Mouse (Mus musculus): Measurements from ENCODE around the gene Plbd1. TPM values are rescaled to one million over a fixed set of nuclear protein-coding genes. Genes with fewer than 3 reads are reported as not detected.

Gene Plbd1
- 4.0 and 4.9 TPM in 2 replicates for polyA plus RNA-seq (2015; fragmentation: Nextera tagmentation; extraction: Ambion mirVana)

DNA sequence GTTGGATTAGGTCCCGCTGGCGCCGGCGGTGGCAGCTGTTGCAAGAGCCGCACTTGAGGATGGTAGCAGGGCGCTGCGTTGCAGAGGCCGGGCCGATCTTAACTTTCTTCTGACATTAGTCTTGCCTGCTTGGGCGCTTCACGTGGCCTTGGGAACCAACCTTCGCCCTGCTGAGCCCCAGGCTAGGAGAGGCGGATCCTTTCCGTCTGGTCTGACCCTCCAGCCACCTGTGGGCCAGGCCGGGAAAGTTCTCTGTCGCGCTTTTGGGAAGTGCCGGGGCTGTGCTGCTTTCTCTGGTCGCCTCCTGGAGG is at the start of gene Plbd1:
Gene Plbd1, minus strand, starts transcription at position 223 of the 311 bp plus-strand sequence.
- ATAC-seq (ENCODE audit: borderline replicate concordance, extremely low read depth, low FRiP score, low TSS enrichment) = 0 out of 2 replicates have a peak, but pooled peaks have one; percentile 5
- H3K4me1 ChIP-seq = peaks cover 14% of the 10 kb centered on the region
- H3K27me3 ChIP-seq = peaks cover 28% of the 10 kb centered on the region
- H3K9me3 ChIP-seq = no peaks in the 10 kb centered on the region
- peak within 1 kb of the TSS; percentile 35 for H3K4me3 ChIP-seq
- no peak within 1 kb of the TSS for H3K27ac ChIP-seq
- H3K4me2 ChIP-seq = peak within 1 kb of the TSS; percentile 69
- peak within 1 kb of the TSS; percentile 34; the same call in 1 of the 2 replicates for H3K9ac ChIP-seq
- whole genome bisulfite sequencing = under 1% methylated on average over 19 of the region's 19 CpGs
- H3K36me3 ChIP-seq = no peaks in the 10 kb centered on the region

DNA sequence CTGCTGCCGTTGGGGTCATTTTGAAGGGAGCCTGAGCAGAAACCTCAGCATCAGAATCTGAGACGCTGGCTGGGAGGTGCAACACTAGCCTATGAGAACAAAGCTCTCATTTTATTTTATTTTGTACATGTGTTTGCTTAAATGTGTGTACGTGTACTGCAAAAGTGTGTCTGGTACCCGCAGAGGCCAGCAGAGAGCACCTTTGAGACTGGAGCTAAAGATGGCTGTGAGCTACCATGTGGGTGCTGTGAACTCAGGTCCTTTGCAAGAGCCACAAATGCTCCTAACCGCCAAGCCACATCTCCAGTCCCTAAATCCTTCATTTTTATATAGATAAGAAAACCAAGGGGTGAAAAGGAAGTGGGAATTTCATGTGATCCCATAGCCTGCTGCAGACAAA is 48.7 kb upstream of the Plbd1 start:
- no peak for ATAC-seq (ENCODE audit: borderline replicate concordance, extremely low read depth, low FRiP score, low TSS enrichment)
- Histone ChIP-seq H3K27me3 (no peaks in the 10 kb centered on the region), H3K4me2 (no peak overlapping the region), H3K27ac (no peak overlapping the region), H3K4me3 (no peak overlapping the region), H3K36me3 (no peaks in the 10 kb centered on the region), H3K9ac (no peak overlapping the region), H3K4me1 (no peaks in the 10 kb centered on the region), H3K9me3 (no peaks in the 10 kb centered on the region)
- WGBS = 79% methylated on average over 5 of the region's 5 CpGs

DNA sequence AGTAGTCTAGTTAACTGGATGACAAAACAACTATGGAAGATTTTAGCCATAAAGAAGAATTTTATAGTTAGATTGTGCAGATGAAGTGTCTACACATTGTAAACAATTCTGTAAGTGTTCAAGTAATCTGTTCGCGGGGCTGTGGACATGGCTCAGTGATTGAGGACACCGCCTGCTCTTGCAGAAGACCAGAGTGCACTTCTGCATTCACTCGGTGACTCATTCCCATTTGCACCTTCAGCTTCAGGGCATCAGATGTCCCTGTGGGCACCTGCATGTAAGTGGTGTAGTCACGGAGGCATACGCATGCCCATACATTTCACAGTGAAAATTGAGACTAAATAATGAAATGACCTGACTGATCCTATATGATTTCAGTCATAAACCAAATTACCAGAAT is 46.9 kb upstream of the Plbd1 start:
- Histone ChIP-seq H3K36me3 (no peaks in the 10 kb centered on the region), H3K4me3 (no peak overlapping the region), H3K4me1 (no peaks in the 10 kb centered on the region), H3K27ac (no peak overlapping the region), H3K9me3 (no peaks in the 10 kb centered on the region), H3K9ac (no peak overlapping the region), H3K4me2 (no peak overlapping the region), H3K27me3 (no peaks in the 10 kb centered on the region)
- WGBS = 88% methylated on average over 6 of the region's 6 CpGs
- no peak for ATAC-seq (ENCODE audit: borderline replicate concordance, extremely low read depth, low FRiP score, low TSS enrichment)

DNA sequence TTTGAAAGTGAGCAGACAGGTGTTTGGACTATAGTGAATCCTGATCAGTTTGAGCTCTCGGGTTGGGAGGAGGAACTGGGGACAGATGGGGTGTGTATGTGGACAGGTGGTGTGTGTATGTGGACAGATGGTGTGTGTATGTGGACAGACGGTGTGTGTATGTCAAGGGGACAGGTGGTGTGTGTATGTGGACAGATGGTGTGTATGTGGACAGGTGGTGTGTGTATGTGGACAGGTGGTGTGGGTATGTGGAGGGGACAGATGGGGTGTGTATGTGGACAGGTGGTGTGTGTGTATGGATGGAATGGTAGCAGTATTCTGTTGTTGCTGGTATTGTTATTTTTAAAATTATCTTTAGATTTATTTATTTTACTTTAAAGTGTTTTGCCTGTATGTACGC is 40.1 kb upstream of the Plbd1 start:
- WGBS = 71% methylated on average over 3 of the region's 3 CpGs
- Histone ChIP-seq H3K9me3 (no peaks in the 10 kb centered on the region), H3K27me3 (no peaks in the 10 kb centered on the region), H3K4me3 (no peak overlapping the region), H3K27ac (no peak overlapping the region), H3K9ac (no peak overlapping the region), H3K4me2 (no peak overlapping the region), H3K4me1 (no peaks in the 10 kb centered on the region), H3K36me3 (no peaks in the 10 kb centered on the region)
- no peak for ATAC-seq (ENCODE audit: borderline replicate concordance, extremely low read depth, low FRiP score, low TSS enrichment)

DNA sequence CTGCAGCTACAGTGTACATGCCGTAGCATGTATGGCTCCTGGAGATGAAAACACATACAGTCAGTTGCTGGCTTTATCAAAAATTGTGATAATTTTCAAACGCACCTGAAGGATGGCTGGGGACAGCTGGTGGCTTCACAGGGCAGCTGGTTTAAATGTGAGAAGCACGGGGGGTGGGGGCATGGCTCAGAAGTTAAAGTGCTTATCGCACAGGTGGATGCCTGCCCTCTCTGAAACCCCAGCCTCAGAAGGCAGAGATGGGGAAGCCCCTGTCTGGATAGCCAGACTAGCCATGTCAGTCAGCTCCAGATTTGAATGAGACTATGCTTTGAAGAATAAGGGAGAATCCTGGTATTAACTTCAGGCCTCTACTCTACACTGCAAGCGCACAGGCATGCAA is 39.5 kb upstream of the Plbd1 start:
- Histone ChIP-seq H3K4me3 (no peak overlapping the region), H3K9me3 (no peaks in the 10 kb centered on the region), H3K9ac (no peak overlapping the region), H3K27me3 (no peaks in the 10 kb centered on the region), H3K36me3 (no peaks in the 10 kb centered on the region), H3K4me1 (no peaks in the 10 kb centered on the region), H3K27ac (no peak overlapping the region), H3K4me2 (no peak overlapping the region)
- 74% methylated on average over 5 of the region's 5 CpGs for WGBS
- no peak for ATAC-seq (ENCODE audit: borderline replicate concordance, extremely low read depth, low FRiP score, low TSS enrichment)

DNA sequence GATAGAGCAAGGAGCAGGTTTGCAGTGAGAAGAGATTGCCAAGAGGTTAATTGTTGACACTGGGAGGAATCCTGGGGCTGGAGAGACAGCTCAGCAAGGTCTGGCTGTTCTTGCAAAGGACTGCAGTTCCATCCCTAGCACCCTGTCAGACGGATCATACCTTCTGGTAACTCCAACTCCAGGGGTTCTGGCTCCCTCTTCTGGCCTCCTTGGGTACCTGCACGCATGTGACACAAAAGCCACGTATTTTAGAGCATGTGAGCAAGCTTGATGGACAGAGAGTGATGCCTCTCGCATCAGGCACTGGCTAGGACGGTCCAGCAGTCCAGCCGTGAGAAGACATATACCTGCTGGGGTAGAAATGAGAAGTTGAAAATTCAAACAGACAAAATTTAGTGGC is 29.6 kb upstream of the Plbd1 start:
- Histone ChIP-seq H3K4me2 (no peak overlapping the region), H3K9ac (no peak overlapping the region), H3K36me3 (no peaks in the 10 kb centered on the region), H3K27ac (no peak overlapping the region), H3K4me3 (no peak overlapping the region), H3K9me3 (no peaks in the 10 kb centered on the region), H3K4me1 (peaks cover 9% of the 10 kb centered on the region; the same call in 1 of the 2 replicates), H3K27me3 (no peaks in the 10 kb centered on the region)
- no peak for ATAC-seq (ENCODE audit: borderline replicate concordance, extremely low read depth, low FRiP score, low TSS enrichment)
- WGBS = 91% methylated on average over 6 of the region's 6 CpGs

DNA sequence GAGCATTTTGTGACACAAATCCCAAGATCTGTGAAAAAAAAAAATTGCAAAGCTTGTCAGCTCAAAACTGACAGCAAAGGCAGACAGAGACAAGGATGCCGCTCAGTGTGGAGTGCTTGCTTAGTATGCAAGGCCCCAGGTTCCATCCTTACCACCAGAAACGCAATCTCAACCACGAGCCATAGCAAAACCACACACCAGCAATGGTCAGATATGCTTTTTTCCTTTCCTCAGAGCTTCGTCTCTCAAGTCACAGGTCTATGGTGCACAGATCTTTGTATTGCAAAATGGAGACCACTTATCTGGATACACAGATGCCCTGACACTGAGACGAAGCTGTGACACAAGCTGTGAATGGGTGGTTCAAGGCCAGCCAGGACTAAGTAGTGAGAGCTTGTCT is 28.8 kb upstream of the Plbd1 start:
- no peak for ATAC-seq (ENCODE audit: borderline replicate concordance, extremely low read depth, low FRiP score, low TSS enrichment)
- Histone ChIP-seq H3K4me3 (no peak overlapping the region), H3K36me3 (no peaks in the 10 kb centered on the region), H3K27ac (no peak overlapping the region), H3K4me1 (peaks cover 9% of the 10 kb centered on the region; the same call in 1 of the 2 replicates), H3K9me3 (no peaks in the 10 kb centered on the region), H3K27me3 (no peaks in the 10 kb centered on the region), H3K9ac (no peak overlapping the region), H3K4me2 (no peak overlapping the region)
- WGBS = 59% methylated on average over 5 of the region's 5 CpGs

DNA sequence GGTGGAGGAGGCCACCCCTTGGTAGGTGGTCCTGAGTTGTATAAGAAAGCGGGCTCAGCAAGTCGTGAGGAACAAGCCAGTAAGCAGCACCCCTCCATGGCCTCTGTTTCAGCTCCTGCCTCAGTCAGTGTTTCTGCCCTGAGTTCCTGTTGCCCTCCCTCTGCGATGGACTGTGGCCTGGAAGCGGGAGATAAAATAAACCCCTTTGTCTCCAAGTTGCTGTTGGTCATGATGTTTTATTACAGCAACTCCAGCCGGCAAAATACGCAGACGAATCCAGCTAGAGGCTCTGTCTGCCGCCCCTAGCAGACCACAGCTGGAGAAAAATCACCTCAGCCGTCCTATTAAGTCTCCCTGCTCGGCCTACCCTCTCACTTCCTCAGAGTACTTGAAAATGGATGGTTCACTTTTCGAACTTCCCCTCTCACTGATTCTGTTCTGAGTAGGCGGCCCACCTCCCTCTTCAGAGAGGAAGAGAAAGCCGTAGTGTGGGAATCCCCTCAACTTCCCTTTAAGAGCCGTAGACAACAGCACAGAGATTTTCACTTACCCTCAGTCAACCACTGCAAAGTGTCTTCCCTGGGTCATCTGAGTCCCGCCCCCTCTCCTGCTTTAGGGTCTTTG is 28.2 kb upstream of the Plbd1 start:
- Histone ChIP-seq H3K9me3 (no peaks in the 10 kb centered on the region), H3K9ac (no peak overlapping the region), H3K36me3 (no peaks in the 10 kb centered on the region), H3K4me3 (no peak overlapping the region), H3K4me1 (peaks cover 9% of the 10 kb centered on the region; the same call in 1 of the 2 replicates), H3K4me2 (no peak overlapping the region), H3K27me3 (no peaks in the 10 kb centered on the region), H3K27ac (peak overlapping the region; percentile 33)
- WGBS = 39% methylated on average over 15 of the region's 15 CpGs
- ATAC-seq (ENCODE audit: borderline replicate concordance, extremely low read depth, low FRiP score, low TSS enrichment) = 0 out of 2 replicates have a peak, but pooled peaks have one; percentile 14

DNA sequence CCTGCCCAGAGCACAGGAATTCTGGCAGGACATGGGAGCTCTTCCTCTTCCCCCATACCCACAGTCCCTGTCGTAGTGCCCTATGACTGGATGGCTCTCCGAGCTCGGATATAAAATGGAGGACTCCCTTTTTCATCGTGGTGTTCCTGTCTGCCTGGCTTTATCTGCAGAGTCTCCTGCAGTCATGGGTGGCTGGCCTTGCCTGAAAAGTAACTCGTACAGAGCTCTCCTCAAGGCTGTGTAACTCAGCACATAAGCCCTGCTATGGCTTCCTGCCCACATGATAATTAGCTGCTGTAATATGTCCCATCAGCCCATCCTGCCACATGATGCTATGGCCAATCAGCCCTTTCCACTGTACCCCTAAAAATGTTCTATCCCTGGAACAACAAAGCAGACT is 23.7 kb upstream of the Plbd1 start:
- H3K27ac ChIP-seq = no peak overlapping the region
- H3K4me1 ChIP-seq = peaks cover 9% of the 10 kb centered on the region; the same call in 1 of the 2 replicates
- ATAC-seq (ENCODE audit: borderline replicate concordance, extremely low read depth, low FRiP score, low TSS enrichment) = no peak
- no peaks in the 10 kb centered on the region for H3K27me3 ChIP-seq
- 44% methylated on average over 5 of the region's 5 CpGs for WGBS
- H3K4me3 ChIP-seq = no peak overlapping the region
- H3K9ac ChIP-seq = no peak overlapping the region
- H3K9me3 ChIP-seq = no peaks in the 10 kb centered on the region
- H3K36me3 ChIP-seq = no peaks in the 10 kb centered on the region
- no peak overlapping the region for H3K4me2 ChIP-seq

DNA sequence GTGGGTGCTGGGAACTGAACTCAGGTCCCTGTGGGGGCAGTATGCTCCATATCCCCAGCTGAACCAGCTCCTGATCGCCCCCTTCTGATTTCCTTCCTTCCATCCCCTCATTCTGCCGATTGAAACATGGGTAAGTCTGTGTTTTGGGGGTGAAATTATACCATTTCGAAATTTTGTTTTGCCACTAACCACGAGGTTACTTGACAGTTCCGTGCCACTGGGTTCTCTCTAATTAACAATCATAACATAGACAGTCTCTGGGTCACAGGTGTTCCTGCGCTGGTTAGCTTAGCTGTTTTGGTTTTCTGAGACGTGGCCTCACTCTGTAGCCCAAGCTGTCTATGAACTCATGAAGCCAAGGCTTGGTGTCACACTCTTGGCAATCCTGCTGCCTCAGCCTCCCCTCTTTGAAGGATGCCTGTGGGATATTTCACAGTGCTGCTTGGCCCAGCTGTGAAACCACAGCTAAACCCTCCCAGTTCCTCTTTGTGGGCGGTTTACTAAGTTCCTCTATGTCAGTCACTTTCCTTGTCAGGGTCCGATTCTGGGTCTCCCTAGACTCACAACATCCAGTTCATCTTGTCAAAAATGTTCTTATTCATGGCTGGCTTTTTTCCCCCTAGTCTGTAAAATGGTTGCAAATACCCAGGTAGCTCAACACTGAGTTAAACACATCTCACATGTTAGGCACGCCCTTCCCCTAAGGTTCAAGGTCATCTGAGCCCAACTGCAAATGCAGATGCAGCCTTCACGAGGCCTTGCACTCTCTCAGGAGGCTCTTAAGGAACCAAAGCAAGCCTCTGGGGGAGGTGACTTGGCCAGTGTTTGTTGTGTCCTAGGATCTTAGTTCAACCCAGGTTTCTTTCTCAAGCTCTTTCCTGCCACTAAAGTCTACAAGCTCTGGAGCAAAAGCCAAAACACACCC is 21.9 kb upstream of the Plbd1 start:
- Histone ChIP-seq H3K36me3 (no peaks in the 10 kb centered on the region), H3K4me2 (no peak overlapping the region), H3K27me3 (no peaks in the 10 kb centered on the region), H3K4me1 (no peaks in the 10 kb centered on the region), H3K9ac (no peak overlapping the region), H3K27ac (no peak overlapping the region), H3K9me3 (no peaks in the 10 kb centered on the region), H3K4me3 (no peak overlapping the region)
- no peak for ATAC-seq (ENCODE audit: borderline replicate concordance, extremely low read depth, low FRiP score, low TSS enrichment)
- 80% methylated on average over 11 of the region's 11 CpGs for WGBS

DNA sequence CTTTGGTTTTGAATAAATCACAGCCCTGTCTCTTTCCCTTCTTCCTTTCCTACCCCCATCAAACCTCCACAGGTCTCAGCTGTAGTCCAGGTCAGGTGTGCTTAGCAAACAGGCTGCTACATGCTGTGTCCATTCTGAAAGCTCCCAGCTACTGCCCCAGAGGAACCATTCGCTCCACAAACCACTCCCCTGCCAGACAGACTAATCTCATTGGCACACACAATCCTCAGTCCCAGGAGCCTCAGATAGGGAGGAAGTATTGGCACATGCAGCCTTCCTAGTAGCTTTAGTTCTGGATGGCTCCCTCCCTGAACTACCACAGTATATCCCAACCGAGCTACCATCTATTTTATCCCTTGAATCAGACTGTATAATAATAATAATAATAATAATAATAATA is 17.7 kb upstream of the Plbd1 start:
- 33% methylated on average over 2 of the region's 2 CpGs for WGBS

DNA sequence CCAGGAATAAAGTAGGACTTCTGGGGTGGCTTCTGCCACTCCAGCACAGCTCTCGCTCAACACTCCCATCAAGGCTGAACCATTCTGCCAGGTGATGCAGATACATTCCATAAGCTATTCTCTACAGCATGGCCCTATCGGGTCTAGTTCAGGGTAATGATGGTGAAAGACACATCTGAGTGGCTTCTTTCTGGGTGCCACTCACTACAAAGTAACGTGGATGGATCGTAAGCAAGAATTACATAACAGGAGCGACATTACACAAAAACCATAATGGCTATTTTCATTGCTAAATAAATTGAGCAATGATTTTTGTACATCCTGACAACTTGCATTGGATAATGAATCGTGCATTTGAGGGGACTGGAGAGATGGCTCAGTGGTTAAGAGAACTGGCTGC is 13.2 kb upstream of the Plbd1 start:
- Histone ChIP-seq H3K4me3 (no peak overlapping the region), H3K9me3 (no peaks in the 10 kb centered on the region), H3K4me1 (peaks cover 9% of the 10 kb centered on the region; the same call in 1 of the 2 replicates), H3K4me2 (no peak overlapping the region), H3K36me3 (no peaks in the 10 kb centered on the region), H3K9ac (no peak overlapping the region), H3K27me3 (no peaks in the 10 kb centered on the region), H3K27ac (no peak overlapping the region)
- ATAC-seq (ENCODE audit: borderline replicate concordance, extremely low read depth, low FRiP score, low TSS enrichment) = no peak
- WGBS = 92% methylated on average over 6 of the region's 6 CpGs

More for the DNA sequence above, 17.7 kb upstream of the Plbd1 start:
- Histone ChIP-seq H3K4me2 (no peak overlapping the region), H3K36me3 (no peaks in the 10 kb centered on the region), H3K9me3 (no peaks in the 10 kb centered on the region), H3K27me3 (no peaks in the 10 kb centered on the region), H3K27ac (no peak overlapping the region), H3K4me1 (no peaks in the 10 kb centered on the region), H3K4me3 (no peak overlapping the region), H3K9ac (no peak overlapping the region)
- no peak for ATAC-seq (ENCODE audit: borderline replicate concordance, extremely low read depth, low FRiP score, low TSS enrichment)

All from lung, embryonic 15.5 days (tissue).